Mouse (Mus musculus): ENCODE measurements around the gene Strip2.

Strip2 gene

GRCm38 (mm10) chr6:29930087-29930486, 13.3 kb downstream of the Strip2 start:
- no peak for DNase-seq (ENCODE audit: low read depth, low spot score)

GRCm38 (mm10) chr6:29930665-29931064, 13.9 kb downstream of the Strip2 start:
- DNase-seq (ENCODE audit: low read depth, low spot score), result no peak

- DNase-seq (ENCODE audit: low read depth, low spot score), result no peak
These were observed 14.4 kb downstream of the Strip2 start for GRCm38 (mm10) chr6:29931181-29931580.

- DNase-seq (ENCODE audit: low read depth, low spot score), result no peak
These were observed 18.9 kb downstream of the Strip2 start for GRCm38 (mm10) chr6:29935741-29936140.

GRCm38 (mm10) chr6:29940428-29940827, 23.6 kb downstream of the Strip2 start:
- no peak for DNase-seq (ENCODE audit: low read depth, low spot score)

DNA sequence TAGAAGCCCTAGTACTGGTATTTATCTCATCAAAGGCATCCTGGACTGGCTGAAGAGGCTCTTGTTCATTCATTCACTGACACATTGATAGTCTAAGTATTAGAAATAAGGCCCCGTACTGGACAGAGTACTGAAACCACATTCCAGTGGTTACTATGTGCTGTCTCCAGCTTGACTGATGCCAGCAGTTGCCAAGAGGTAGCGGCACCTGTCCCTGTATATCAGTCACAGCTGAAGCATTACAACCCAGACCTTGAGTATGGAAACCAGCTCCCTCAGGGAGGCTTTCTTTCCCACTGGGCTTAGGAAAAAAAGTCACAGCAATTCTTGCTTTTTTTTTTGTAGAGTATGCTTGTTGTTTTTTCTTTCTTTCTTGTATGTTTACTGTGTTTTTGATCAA, 24.2 kb downstream of the Strip2 start:
- no peak for DNase-seq (ENCODE audit: low read depth, low spot score)

- DNase-seq (ENCODE audit: low read depth, low spot score), result no peak
These were observed 27.7 kb downstream of the Strip2 start for GRCm38 (mm10) chr6:29944465-29944864.

DNA sequence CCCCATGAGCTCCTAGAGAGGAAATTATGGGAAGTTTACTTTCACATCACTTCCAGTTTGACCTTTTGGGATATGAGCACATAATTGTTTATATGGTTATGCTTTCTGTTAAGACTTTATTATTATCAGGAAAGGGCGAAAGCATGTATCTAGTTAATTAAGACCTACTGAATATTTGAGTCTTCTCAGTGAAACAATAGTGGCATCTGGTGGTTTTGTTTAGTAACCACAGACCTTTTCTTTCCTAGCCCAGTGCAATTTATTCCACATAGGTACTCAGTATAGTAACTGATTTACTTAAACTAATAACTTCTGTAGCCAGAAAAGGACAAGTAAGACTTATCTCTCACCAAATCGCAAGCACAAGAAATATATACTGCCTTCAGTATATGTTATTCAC, 29.8 kb downstream of the Strip2 start:
- DNase-seq (ENCODE audit: low read depth, low spot score), result peak; percentile 41

DNA sequence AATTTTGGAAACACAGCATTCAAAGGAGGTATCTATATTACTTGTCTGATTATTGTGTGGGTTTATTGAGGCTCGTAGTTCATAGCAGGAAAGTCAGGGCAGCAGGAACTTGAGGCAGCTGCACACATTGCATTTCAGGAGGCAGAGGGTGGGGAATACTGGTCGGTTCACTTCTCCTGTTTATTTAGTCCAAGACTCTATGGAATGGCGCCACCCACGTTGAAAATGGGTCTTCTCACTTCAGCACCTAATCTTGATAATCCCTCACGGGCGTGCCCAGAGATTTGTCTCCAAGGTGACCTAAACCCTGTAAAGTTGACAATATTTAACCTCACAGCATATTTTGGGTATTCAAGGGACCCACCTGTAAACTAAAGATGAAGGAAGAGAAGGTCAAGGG, 31.0 kb downstream of the Strip2 start:
- DNase-seq (ENCODE audit: low read depth, low spot score), result no peak

- no peak for DNase-seq (ENCODE audit: low read depth, low spot score)
These were observed 39.9 kb downstream of the Strip2 start for GRCm38 (mm10) chr6:29956749-29957148.

- no peak for DNase-seq (ENCODE audit: low read depth, low spot score)
These were observed 41.9 kb downstream of the Strip2 start for GRCm38 (mm10) chr6:29958669-29959068.

DNA sequence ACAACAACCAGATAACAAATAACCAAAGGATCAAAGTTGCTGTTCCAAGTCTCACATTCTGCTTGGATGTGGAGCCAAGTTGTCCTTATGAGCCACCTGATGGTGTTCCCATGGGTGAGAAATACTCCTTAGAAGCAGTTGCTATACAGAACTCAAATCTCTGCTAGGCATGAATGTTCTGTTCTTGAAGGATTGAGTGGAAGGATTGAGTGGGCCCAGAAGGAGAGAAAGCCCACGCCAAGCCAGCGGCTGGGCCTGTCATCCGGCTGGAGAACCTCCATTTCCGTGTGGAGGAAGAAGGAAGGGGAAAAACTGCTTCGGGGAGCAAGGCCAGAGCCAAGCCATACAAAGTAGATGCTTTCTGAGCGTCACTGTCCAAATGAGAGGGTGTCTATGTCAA, 44.3 kb downstream of the Strip2 start:
- no peak for DNase-seq (ENCODE audit: low read depth, low spot score)

DNA sequence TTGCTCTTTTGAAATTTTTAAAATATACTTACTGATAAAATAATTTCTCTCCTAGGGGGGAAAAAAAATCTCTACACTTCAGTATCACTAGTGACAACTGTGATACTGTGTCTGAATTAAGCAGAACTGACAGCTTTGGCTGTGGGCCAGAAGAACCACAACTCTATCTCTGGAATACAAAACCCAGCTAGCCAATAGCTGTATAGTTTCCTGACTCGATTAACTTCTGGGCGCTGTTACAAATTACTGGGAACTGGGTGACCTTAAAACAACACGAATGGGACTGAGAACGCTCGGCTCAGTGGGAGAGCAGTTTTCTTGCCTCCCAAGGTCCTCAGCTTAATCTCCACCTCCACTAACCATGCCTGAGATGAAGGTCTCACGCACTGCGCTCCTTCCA, 51.1 kb downstream of the Strip2 start:
- no peak for DNase-seq (ENCODE audit: low read depth, low spot score)

DNA sequence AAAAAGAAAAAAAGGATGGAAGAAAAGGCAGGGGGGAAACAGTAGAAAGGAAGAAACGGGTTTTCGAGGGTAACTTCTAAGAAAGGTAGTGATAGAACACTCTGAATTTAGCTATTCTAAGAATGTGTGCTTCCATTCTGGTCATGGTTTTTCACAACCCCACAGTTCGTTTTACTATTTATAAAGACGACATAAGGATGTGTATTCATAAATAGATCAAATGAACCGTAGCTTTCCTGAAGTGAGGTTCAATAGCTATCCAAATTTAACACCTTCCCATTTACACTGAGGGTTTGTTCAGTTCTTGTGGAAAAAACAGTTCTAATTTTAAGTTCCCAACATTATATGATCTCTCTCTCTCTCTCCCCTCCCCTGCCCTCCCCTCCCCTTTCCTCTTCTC, 56.5 kb downstream of the Strip2 start:
- no peak for DNase-seq (ENCODE audit: low read depth, low spot score)

GRCm38 (mm10) chr6:29974836-29975235, 58.0 kb downstream of the Strip2 start:
- DNase-seq (ENCODE audit: low read depth, low spot score), result peak; percentile 61

DNA sequence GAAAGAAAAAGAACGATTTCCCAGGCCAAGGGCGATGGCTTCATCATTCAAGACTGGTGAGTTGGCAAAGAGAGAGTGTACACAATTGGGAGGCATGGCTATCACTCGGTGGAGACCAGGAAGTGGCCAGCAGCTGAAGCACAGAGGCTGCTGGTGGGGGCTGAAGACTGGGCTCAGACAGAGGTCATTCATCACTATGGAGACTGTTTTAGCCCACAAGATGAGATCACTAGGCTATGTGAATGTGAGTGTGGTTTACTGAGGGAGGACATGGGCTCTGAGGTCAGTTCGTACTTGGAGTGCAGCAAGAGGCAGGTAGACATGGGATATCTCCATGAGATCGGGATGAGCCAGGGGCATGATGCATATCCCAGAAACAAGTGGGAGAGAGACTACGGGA, 63.6 kb downstream of the Strip2 start:
- no peak for DNase-seq (ENCODE audit: low read depth, low spot score)

GRCm38 (mm10) chr6:29981797-29982196, 65.0 kb downstream of the Strip2 start:
- peak; percentile 31 for DNase-seq (ENCODE audit: low read depth, low spot score)

DNA sequence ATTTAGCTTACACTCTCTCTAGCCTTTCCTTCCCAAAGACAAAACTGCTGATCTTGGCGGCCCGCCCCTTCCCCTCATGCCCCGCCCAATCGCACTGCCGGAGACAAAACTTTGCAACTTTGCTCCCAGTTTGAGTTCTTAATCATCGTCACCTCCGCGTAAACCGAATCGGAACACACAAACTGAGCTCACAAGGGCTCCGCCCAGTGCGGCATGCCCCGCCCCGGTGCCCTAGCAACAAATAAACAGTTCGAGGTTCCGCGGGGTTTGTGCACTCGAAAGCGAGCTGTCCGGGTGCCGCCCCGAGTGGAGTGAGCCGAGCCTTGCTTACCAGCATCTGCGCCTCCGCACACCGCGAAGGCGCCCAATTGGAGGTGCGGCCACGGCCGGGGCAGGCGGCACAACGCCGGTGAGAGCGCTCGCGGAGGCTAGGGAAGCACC, 68.3 kb downstream of the Strip2 start:
- DNase-seq (ENCODE audit: low read depth, low spot score), result peak; percentile 97

DNA sequence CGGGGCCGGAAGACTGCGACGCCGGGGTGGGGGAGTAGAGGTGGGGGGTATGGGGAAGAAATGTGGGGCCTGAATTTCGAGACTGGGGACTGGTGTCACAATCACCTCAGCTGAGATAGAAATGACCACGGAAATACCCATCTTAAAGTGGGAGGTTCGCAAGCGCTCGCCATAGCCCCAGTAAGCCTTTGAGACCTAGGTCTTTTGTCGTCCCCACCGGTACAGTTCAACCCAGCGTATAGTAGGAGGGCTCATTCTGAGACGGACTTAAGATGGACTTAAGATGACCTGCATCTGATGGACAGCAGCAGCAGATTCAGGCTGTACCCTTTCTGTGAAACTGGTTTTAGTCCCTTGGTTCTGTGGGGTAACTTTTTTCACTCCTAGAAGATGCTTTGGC, 68.7 kb downstream of the Strip2 start:
- no peak for DNase-seq (ENCODE audit: low read depth, low spot score)

- peak; percentile 16 for DNase-seq (ENCODE audit: low read depth, low spot score)
These were observed 69.2 kb downstream of the Strip2 start for GRCm38 (mm10) chr6:29985986-29986385.

GRCm38 (mm10) chr6:29987246-29987645, 70.4 kb downstream of the Strip2 start:
- peak; percentile 32 for DNase-seq (ENCODE audit: low read depth, low spot score)

- DNase-seq (ENCODE audit: low read depth, low spot score), result no peak
These were observed 81.3 kb downstream of the Strip2 start for GRCm38 (mm10) chr6:29998140-29998539.

- DNase-seq (ENCODE audit: low read depth, low spot score), result no peak
These were observed 82.0 kb downstream of the Strip2 start for GRCm38 (mm10) chr6:29998771-29999170.

DNA sequence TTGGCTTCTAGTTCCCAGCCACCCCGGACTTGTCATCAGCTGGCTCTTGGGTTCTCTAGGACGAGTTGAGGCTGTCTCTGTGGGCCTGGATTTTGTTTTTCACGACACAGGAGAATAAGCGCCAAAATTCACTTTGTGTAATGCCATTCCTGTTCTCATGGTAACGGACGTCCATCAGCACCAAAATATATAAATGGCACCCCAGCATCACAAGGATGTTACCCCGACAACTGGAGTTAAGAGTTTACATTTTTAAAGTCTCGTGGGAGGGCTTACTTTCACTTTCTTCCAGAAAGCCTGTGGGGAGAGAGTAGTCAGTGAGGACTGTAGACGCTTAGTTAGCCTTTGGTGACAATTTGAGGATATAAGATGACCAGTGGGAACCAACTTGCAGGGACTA, 85.8 kb downstream of the Strip2 start:
- no peak for DNase-seq (ENCODE audit: low read depth, low spot score)

DNA sequence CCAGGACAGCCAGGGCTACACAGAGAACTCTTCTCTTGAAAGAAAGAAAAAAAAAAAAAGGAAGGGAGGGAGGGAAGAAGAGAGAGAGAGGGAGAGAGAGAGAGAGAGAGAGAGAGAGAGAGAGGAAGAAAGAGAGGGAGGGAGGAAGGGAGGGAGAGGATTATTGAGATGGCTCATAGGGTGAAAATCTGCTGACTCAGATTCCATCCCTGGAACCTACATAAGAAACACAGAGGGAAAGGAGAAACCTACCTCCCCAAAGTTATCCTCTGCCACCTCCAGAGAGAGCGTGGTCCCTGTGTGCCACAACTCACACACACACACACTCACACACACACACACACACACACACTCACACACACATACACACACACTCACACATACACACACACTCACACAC, 89.0 kb downstream of the Strip2 start:
- DNase-seq (ENCODE audit: low read depth, low spot score), result no peak

All from CD4-positive, CD25-positive, alpha-beta regulatory T cell, adult 2 months (primary cell).